Comparison of ENCODE assay signal across 8 mouse cellular contexts in genomic region chr15:11064160-11064557, GRCm38 (mm10). TPM values are rescaled to one million over a fixed set of nuclear protein-coding genes. Genes with fewer than 3 reads are reported as not detected.
DNase-seq lines count a peak whose midpoint lies in the region; ATAC-seq and TF ChIP-seq lines count a peak whose summit lies in the region.

No protein-coding gene starts in this region.

- DNase-seq in forebrain, embryonic 10.5 days (ENCODE audit: extremely low spot score, low spot score) = no peak
- no peak for DNase-seq in liver, embryonic 11.5 days (ENCODE audit: low spot score)
- DNase-seq in right cerebral cortex, postnatal 4 days = no peak
- DNase-seq in layer of hippocampus, adult 8-10 months (ENCODE audit: low spot score in 2 of 2) = no peak
- no peak for DNase-seq in frontal cortex, postnatal 14 days (ENCODE audit: low spot score in 2 of 2)

- H3K9ac ChIP-seq in forebrain, embryonic 16.5 days (replicated peaks; ENCODE audit: low read depth, low read length) = no peak overlapping the region
- no peak overlapping the region for H3K9ac ChIP-seq in liver, embryonic 11.5 days (ENCODE audit: low read depth, low read length)

- no peak for TF ChIP-seq CTCF in E14TG2a.4 (conservative IDR thresholded peaks at IDR 0.05; ENCODE audit: low read length)

- no peaks in the 10 kb centered on the region for H3K36me3 ChIP-seq in forebrain, embryonic 10.5 days (replicated peaks)
- H3K36me3 ChIP-seq in forebrain, embryonic 16.5 days (ENCODE audit: control insufficient read depth, insufficient read depth) = no peaks in the 10 kb centered on the region
- H3K36me3 ChIP-seq in E14TG2a.4 (ENCODE audit: insufficient read depth, low read length) = no peaks in the 10 kb centered on the region
- no peaks in the 10 kb centered on the region for H3K36me3 ChIP-seq in liver, embryonic 11.5 days (ENCODE audit: control insufficient read depth, insufficient read depth, low read length)

- peak overlapping the region; percentile 48 for H3K4me3 ChIP-seq in forebrain, embryonic 10.5 days
- no peak overlapping the region for H3K4me3 ChIP-seq in forebrain, embryonic 16.5 days (replicated peaks; ENCODE audit: low read length)
- 0 out of 2 replicates have a peak overlapping the region, but pooled peaks have one; percentile 43 for H3K4me3 ChIP-seq in E14TG2a.4 (replicated peaks; ENCODE audit: low read length)
- no peak overlapping the region; the same call in 1 of the 2 replicates for H3K4me3 ChIP-seq in liver, embryonic 11.5 days (ENCODE audit: low read depth, low read length)

- H3K27me3 ChIP-seq in forebrain, embryonic 10.5 days (ENCODE audit: poor library complexity, severe bottlenecking) = peaks cover 9% of the 10 kb centered on the region; the same call in 1 of the 2 replicates
- H3K27me3 ChIP-seq in forebrain, embryonic 16.5 days (replicated peaks; ENCODE audit: control insufficient read depth, insufficient read depth, low read length) = no peaks in the 10 kb centered on the region; the same call in 1 of the 2 replicates
- no peaks in the 10 kb centered on the region; the same call in 1 of the 2 replicates for H3K27me3 ChIP-seq in E14TG2a.4 (ENCODE audit: insufficient read depth, low read length)
- no peaks in the 10 kb centered on the region for H3K27me3 ChIP-seq in liver, embryonic 11.5 days (replicated peaks; ENCODE audit: control insufficient read depth, insufficient read depth, low read length)

- H3K4me1 ChIP-seq in forebrain, embryonic 10.5 days = peaks cover 40% of the 10 kb centered on the region
- peaks cover 18% of the 10 kb centered on the region for H3K4me1 ChIP-seq in forebrain, embryonic 16.5 days (replicated peaks; ENCODE audit: control insufficient read depth, insufficient read depth, low read length)
- peaks cover 15% of the 10 kb centered on the region for H3K4me1 ChIP-seq in E14TG2a.4 (replicated peaks; ENCODE audit: low read depth, low read length)
- H3K4me1 ChIP-seq in liver, embryonic 11.5 days (replicated peaks; ENCODE audit: control insufficient read depth, insufficient read depth, low read length) = peaks cover 4% of the 10 kb centered on the region; the same call in 1 of the 2 replicates

- peak overlapping the region; percentile 80; the same call in 1 of the 2 replicates for H3K27ac ChIP-seq in forebrain, embryonic 10.5 days
- H3K27ac ChIP-seq in forebrain, embryonic 16.5 days (ENCODE audit: low read length) = no peak overlapping the region
- H3K27ac ChIP-seq in liver, embryonic 11.5 days (ENCODE audit: low read depth, low read length) = peak overlapping the region; percentile 6; the same call in 1 of the 2 replicates

- no peak; the same call in 1 of the 2 replicates for ATAC-seq in forebrain, embryonic 16.5 days
- peak; percentile 8 to 37; a peak in 2 of 4 replicates for ATAC-seq in hematopoietic stem cell, adult 5-6 weeks (replicated peaks in 1 of 2; ENCODE audit: insufficient read depth in 1 of 2, low FRiP score in 2 of 2, low TSS enrichment in 1 of 2, low read depth in 1 of 2, poor library complexity in 2 of 2, severe bottlenecking in 2 of 2)
- peak; percentile 15; the same call in 1 of the 2 replicates for ATAC-seq in liver, embryonic 11.5 days (replicated peaks; ENCODE audit: low FRiP score)

- 30% methylated on average over 1 of the region's 2 CpGs for WGBS in forebrain, embryonic 10.5 days
- WGBS in forebrain, embryonic 16.5 days = 28% methylated on average over 2 of the region's 2 CpGs
- 17% methylated on average over 2 of the region's 2 CpGs for WGBS in liver, embryonic 11.5 days

- H3K4me2 ChIP-seq in forebrain, embryonic 16.5 days (ENCODE audit: low read length) = no peak overlapping the region; the same call in 1 of the 2 replicates
- peak overlapping the region; percentile 57 for H3K4me2 ChIP-seq in liver, embryonic 11.5 days

- H3K9me3 ChIP-seq in forebrain, embryonic 10.5 days = no peaks in the 10 kb centered on the region
- H3K9me3 ChIP-seq in forebrain, embryonic 16.5 days (ENCODE audit: control insufficient read depth, low read length) = no peaks in the 10 kb centered on the region
- H3K9me3 ChIP-seq in E14TG2a.4 (ENCODE audit: low read length) = no peaks in the 10 kb centered on the region
- H3K9me3 ChIP-seq in liver, embryonic 11.5 days (ENCODE audit: control insufficient read depth, low read length) = no peaks in the 10 kb centered on the region

RNA-seq across cellular contexts. Expression of gene Adamts12, which starts 0.4 kb away (rescaled TPM):
- polyA plus RNA-seq in forebrain, embryonic 10.5 days (2016; fragmentation: Nextera tagmentation; extraction: Ambion mirVana) = 0.79 and 0.89 TPM in 2 replicates
- polyA plus RNA-seq in forebrain, embryonic 16.5 days (2015; fragmentation: Nextera tagmentation; extraction: Ambion mirVana) = 0.84 and 1.1 TPM in 2 replicates
- total RNA-seq in hematopoietic stem cell, adult 5-6 weeks (2017) = 0.74 and 1.7 TPM in 2 replicates
- 1.4 TPM in 2 replicates for polyA plus RNA-seq in liver, embryonic 11.5 days (2014; fragmentation: Nextera tagmentation; extraction: Ambion mirVana)
- total RNA-seq in layer of hippocampus, adult 8-10 months (2022) = under 1 TPM; 0.39 to 0.57 (median 0.47) TPM

RNA-seq across cellular contexts. Expression of gene Rxfp3, which starts 26.4 kb away (rescaled TPM):
- polyA plus RNA-seq in forebrain, embryonic 10.5 days (2016; fragmentation: Nextera tagmentation; extraction: Ambion mirVana) = 0.26 TPM in 1 of 2 replicates, not detected in the other
- 2.0 and 2.8 TPM in 2 replicates for polyA plus RNA-seq in forebrain, embryonic 16.5 days (2015; fragmentation: Nextera tagmentation; extraction: Ambion mirVana)
- not detected in 2 replicates for total RNA-seq in hematopoietic stem cell, adult 5-6 weeks (2017)
- 0.12 and 0.26 TPM in 2 replicates for polyA plus RNA-seq in liver, embryonic 11.5 days (2014; fragmentation: Nextera tagmentation; extraction: Ambion mirVana)
- 1 to 10 TPM; 4.5 to 5.0 (median 4.8) TPM for total RNA-seq in layer of hippocampus, adult 8-10 months (2022)

Comparison
In these comparisons a context has a peak if more than half of its experiments do, and no peak if none do; other contexts are left out.
1. H3K4me3 ChIP-seq: peak in forebrain, embryonic 10.5 days (single experiment) and E14TG2a.4 (single experiment); none in forebrain, embryonic 16.5 days (single experiment) and liver, embryonic 11.5 days (single experiment).